ENCODE assay signal across 15 mouse cellular contexts in the genomic region with DNA sequence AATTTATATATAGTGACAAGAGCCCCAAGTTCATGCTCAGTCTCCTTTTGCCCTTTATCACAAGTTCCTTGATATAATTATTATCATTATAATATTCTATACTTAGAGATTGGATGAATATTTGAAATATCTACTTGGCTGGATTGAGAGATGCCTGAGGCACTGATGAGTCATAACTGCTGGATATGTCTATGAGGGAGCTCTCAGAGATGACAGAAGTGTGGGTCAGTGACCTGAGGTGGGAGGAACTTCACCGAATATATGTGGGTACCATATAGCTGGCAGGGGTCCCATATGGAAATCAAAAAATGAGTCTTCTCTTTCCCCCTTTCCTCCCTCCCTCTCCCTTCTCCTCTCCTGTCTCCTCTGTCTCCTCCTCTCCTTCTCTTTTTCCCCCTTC.
"Had no signal": no experiment of that assay in that cellular context is flagged by ENCODE, and none has a peak within 500 bp of the region (broad histone marks: within the 10 kb centered on the region; RNA-seq: fewer than 3 reads in every experiment).

No protein-coding gene starts in this region.

- ATAC-seq: liver, embryonic 12.5 days; midbrain, embryonic 15.5 days had no signal

- DNase-seq: kidney, adult 8-10 months; kidney, postnatal 36 days; lung, embryonic 14.5 days; lung, postnatal 10 days; lung, postnatal 4 days; retina, postnatal 1 day; right cerebral cortex, postnatal 14 days; thymus, postnatal 4 days had no signal

- H3K27me3 ChIP-seq: limb, embryonic 15.5 days; liver, embryonic 12.5 days; midbrain, embryonic 15.5 days; neural tube, embryonic 13.5 days had no signal

- H3K36me3 ChIP-seq: limb, embryonic 15.5 days; liver, embryonic 12.5 days; midbrain, embryonic 10.5 days; midbrain, embryonic 15.5 days; neural tube, embryonic 13.5 days had no signal

- H3K9ac ChIP-seq: limb, embryonic 15.5 days; liver, embryonic 12.5 days; lung, embryonic 14.5 days; midbrain, embryonic 15.5 days; neural tube, embryonic 13.5 days had no signal

- H3K4me1 ChIP-seq: limb, embryonic 15.5 days; liver, embryonic 12.5 days had no signal

- H3K27ac ChIP-seq: kidney, postnatal 0 days; limb, embryonic 15.5 days; liver, embryonic 12.5 days; midbrain, embryonic 10.5 days; midbrain, embryonic 15.5 days; neural tube, embryonic 13.5 days; stomach, postnatal 0 days had no signal

- H3K9me3 ChIP-seq: limb, embryonic 15.5 days; midbrain, embryonic 10.5 days; midbrain, embryonic 15.5 days; neural tube, embryonic 13.5 days had no signal

- H3K4me2 ChIP-seq: limb, embryonic 15.5 days; liver, embryonic 12.5 days; lung, embryonic 14.5 days; midbrain, embryonic 15.5 days; neural tube, embryonic 13.5 days had no signal

- H3K4me3 ChIP-seq: limb, embryonic 15.5 days; liver, embryonic 12.5 days; midbrain, embryonic 10.5 days; midbrain, embryonic 15.5 days; neural tube, embryonic 13.5 days had no signal
